Mouse (Mus musculus) liver, postnatal 0 days (tissue): ENCODE results near the gene Sfpq. TPM values are rescaled to one million over a fixed set of nuclear protein-coding genes. Genes with fewer than 3 reads are reported as not detected.
"Not testable (repeated sequence)": the region's sequence is repeated elsewhere in the genome, so short reads cannot be mapped to it uniquely, and the experiment has no call there.

ENCODE experiments used
- ATAC-seq: fragments of 200-750 bp; cut with Nextera tagmentation; 2 replicates; pipeline ENCODE4 v1.8.0; 2017; ENCODE audit warnings: mild to moderate bottlenecking, moderate library complexity
- DNase-seq: peaks from one replicate; pipeline ENCODE4 v3.0.0-alpha.2; 2016
- H3K27ac ChIP-seq: fragments of 300-500 bp; sonication (generic); 2 replicates; pipeline ENCODE4 v1.5.1; 2014; ENCODE audit warnings: antibody characterized with exemption, moderate library complexity, mild to moderate bottlenecking, low read depth
- H3K27me3 ChIP-seq: fragments of 300-500 bp; sonication (generic); 2 replicates; pipeline ENCODE4 v1.6.1; 2014; ENCODE audit warnings: low read length, control low read depth, mixed read lengths; ENCODE audit not compliant: insufficient read depth
- H3K36me3 ChIP-seq: fragments of 300-500 bp; sonication (generic); replicated peaks from 2 replicates; pipeline ENCODE4 v1.6.1; 2014; ENCODE audit warnings: mild to moderate bottlenecking, control low read depth, low read length, moderate library complexity, mixed read lengths; ENCODE audit not compliant: insufficient read depth
- H3K4me1 ChIP-seq: fragments of 300-500 bp; sonication (generic); 2 replicates; pipeline ENCODE4 v1.6.1; 2014; ENCODE audit warnings: antibody characterized with exemption, mild to moderate bottlenecking, control low read depth; ENCODE audit not compliant: insufficient read depth
- H3K4me2 ChIP-seq: fragments of 300-500 bp; sonication (generic); 2 replicates; pipeline ENCODE4 v1.6.1; 2014; ENCODE audit warnings: low read depth, mild to moderate bottlenecking, low read length, moderate library complexity, mixed read lengths
- H3K4me3 ChIP-seq: fragments of 300-500 bp; sonication (generic); 2 replicates; pipeline ENCODE4 v1.5.1; 2014; ENCODE audit warnings: low read depth, low read length
- H3K9ac ChIP-seq: fragments of 300-500 bp; sonication (generic); replicated peaks from 2 replicates; pipeline ENCODE4 v1.6.1; 2014; ENCODE audit warnings: mild to moderate bottlenecking, moderate library complexity
- H3K9me3 ChIP-seq: fragments of 300-500 bp; sonication (generic); 2 replicates; pipeline ENCODE4 v1.6.1; 2016; ENCODE audit warnings: mild to moderate bottlenecking, control low read depth, low read length, mixed read lengths
- CTCF ChIP-seq: sonication (generic); IDR thresholded peaks from 2 replicates; pipeline ENCODE4 v1.5.1; 2016; ENCODE audit warnings: antibody characterized with exemption, low read depth
- EP300 ChIP-seq: IDR thresholded peaks from 2 replicates; pipeline ENCODE4 v1.6.1; 2016; ENCODE audit warnings: antibody characterized with exemption, low read depth, mild to moderate bottlenecking
- WGBS: fragments of 180-500 bp; shearing (Covaris S2); extraction: QIAGEN DNeasy Blood & Tissue Kit; methylation state at CpG from one replicate; pipeline ENCODE4 v1.1.7; 2014; ENCODE audit not compliant: insufficient replicate concordance; 5-methylcytosine and 5-hydroxymethylcytosine counted together
- polyA plus RNA-seq: library from polyadenylated mRNA; unstranded; fragments of >200 nt; fragmentation: Nextera tagmentation; extraction: Ambion mirVana; gene quantifications from 2 replicates; pipeline ENCODE4 v1.2.1, GENCODE M21; 2015

Gene Sfpq
- 26.2 and 32.2 TPM in 2 replicates for polyA plus RNA-seq

DNA sequence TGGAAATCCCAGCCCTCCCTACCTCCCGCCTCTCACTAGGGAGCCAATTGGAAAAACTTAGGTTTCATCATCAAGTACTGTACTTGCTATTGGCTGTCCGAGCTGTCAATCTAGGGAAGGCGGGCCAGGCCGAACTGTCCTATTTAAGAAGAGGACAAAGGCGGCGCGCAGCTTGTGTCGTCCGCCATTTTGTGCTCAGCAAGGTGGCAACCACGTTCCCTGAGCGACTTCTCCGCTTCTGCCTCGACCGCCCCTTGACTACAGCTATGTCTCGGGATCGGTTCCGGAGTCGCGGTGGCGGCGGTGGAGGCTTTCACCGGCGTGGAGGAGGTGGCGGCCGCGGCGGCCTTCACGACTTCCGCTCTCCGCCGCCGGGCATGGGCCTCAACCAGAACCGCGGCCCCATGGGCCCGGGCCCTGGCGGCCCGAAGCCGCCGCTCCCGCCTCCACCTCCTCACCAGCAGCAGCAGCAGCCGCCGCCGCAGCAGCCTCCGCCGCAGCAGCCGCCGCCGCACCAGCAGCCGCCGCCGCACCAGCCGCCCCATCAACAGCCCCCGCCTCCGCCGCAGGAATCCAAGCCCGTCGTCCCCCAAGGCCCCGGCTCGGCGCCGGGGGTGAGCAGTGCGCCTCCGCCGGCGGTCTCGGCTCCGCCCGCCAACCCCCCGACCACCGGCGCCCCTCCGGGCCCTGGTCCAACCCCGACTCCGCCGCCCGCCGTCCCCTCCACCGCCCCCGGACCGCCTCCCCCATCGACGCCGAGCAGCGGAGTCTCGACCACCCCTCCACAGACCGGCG is at the start of gene Sfpq:
TSS of gene Sfpq (plus strand) at position 174 of the 795 bp plus-strand sequence.
- H3K4me2 ChIP-seq, result peak within 1 kb of the TSS; percentile 93
- WGBS, result 2% methylated on average over 45 of the region's 87 CpGs
- 0 out of 2 replicates have a peak, but pooled peaks have one; percentile 1 for TF ChIP-seq EP300
- no peak for TF ChIP-seq CTCF

DNA sequence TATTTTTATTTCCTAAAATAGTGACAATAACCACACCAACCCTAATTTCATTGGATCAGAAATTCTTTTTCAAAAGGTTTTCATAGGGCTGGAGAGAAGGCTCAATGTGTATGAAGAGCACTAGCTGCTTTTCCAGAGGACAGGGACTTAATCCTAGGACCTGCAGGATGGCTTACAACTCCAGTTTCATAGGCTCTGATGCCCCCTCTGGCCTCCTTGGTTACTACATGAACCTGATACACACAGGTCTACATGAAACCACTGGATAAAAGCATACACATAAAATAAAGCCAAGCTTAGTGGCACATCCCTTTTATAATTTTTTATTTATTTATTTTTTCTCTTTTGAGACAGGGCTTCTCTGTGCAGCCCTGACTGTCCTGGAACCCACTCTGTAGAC is 43.7 kb upstream of the Sfpq start:
- H3K36me3 ChIP-seq, result no peaks in the 10 kb centered on the region
- no peaks in the 10 kb centered on the region for H3K4me1 ChIP-seq
- TF ChIP-seq CTCF (peak; percentile 58), EP300 (no peak)
- no peaks in the 10 kb centered on the region for H3K9me3 ChIP-seq
- no peak overlapping the region for H3K9ac ChIP-seq
- H3K4me2 ChIP-seq, result no peak overlapping the region
- H3K4me3 ChIP-seq, result no peak overlapping the region
- H3K27me3 ChIP-seq, result no peaks in the 10 kb centered on the region
- ATAC-seq (no peak), DNase-seq (peak; percentile 59)
- no peak overlapping the region for H3K27ac ChIP-seq

More for the DNA sequence above, at the start of gene Sfpq:
- H3K36me3 ChIP-seq, result peaks cover 34% of the 10 kb centered on the region
- peak; percentile 98 for DNase-seq
- H3K4me1 ChIP-seq, result peaks cover 13% of the 10 kb centered on the region
- H3K9ac ChIP-seq, result peak within 1 kb of the TSS; percentile 99
- H3K9me3 ChIP-seq, result no peaks in the 10 kb centered on the region
- H3K27ac ChIP-seq, result peak within 1 kb of the TSS; percentile 98
- peak; percentile 93 for ATAC-seq
- H3K4me3 ChIP-seq, result peak within 1 kb of the TSS; percentile 97
- H3K27me3 ChIP-seq, result no peaks in the 10 kb centered on the region

DNA sequence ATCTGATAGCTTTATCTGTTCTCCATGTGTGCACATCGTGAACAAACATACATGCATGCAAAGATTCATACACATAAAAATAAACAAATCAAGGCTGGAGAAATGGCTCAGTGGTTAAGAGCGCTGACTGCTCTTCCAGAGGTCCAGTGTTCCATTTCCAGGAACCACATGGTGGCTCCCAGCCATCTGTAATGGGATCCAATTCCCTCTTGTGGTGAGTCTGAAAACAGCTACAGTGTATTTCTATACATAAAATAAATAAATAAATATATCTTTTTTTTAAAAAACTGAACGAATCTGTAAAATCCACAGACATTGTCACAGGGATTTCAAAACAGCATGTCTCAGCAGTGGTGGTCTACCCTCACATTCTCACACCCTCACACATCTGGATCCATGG is 42.4 kb upstream of the Sfpq start:
- Histone ChIP-seq H3K4me2 (no peak overlapping the region), H3K4me1 (no peaks in the 10 kb centered on the region), H3K4me3 (no peak overlapping the region), H3K36me3 (no peaks in the 10 kb centered on the region), H3K9me3 (no peaks in the 10 kb centered on the region), H3K27me3 (no peaks in the 10 kb centered on the region), H3K27ac (no peak overlapping the region), H3K9ac (no peak overlapping the region)
- TF ChIP-seq EP300 (no peak), CTCF (no peak)
- ATAC-seq, result no peak
- WGBS, result 78% methylated on average over 3 of the region's 3 CpGs
- DNase-seq, result no peak

DNA sequence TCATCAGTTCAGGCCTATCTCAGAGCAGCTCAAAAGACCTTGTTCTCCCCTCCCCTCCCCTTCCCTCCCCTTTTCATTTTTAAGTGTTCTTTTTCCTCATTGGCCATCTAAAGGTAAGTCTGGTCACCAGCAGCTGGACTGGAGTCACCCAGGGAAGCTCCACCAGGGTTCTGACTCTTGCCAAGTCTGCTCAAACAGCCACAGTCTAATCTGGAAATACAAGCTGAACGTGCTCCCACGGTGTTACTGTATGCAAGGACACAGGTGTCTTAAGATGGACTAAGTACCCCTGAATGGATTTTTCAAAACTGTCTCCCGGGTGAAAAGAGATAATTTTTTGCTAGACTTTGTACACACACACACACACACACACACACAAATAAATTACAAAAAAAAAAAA is 37.8 kb upstream of the Sfpq start:
- ATAC-seq, result no peak
- Histone ChIP-seq H3K27me3 (no peaks in the 10 kb centered on the region), H3K27ac (no peak overlapping the region), H3K9me3 (no peaks in the 10 kb centered on the region), H3K4me1 (no peaks in the 10 kb centered on the region), H3K9ac (no peak overlapping the region), H3K4me2 (no peak overlapping the region), H3K36me3 (no peaks in the 10 kb centered on the region), H3K4me3 (no peak overlapping the region)
- TF ChIP-seq CTCF, result no peak
- no peak for TF ChIP-seq EP300
- 59% methylated on average over 3 of the region's 3 CpGs for WGBS
- DNase-seq, result no peak

DNA sequence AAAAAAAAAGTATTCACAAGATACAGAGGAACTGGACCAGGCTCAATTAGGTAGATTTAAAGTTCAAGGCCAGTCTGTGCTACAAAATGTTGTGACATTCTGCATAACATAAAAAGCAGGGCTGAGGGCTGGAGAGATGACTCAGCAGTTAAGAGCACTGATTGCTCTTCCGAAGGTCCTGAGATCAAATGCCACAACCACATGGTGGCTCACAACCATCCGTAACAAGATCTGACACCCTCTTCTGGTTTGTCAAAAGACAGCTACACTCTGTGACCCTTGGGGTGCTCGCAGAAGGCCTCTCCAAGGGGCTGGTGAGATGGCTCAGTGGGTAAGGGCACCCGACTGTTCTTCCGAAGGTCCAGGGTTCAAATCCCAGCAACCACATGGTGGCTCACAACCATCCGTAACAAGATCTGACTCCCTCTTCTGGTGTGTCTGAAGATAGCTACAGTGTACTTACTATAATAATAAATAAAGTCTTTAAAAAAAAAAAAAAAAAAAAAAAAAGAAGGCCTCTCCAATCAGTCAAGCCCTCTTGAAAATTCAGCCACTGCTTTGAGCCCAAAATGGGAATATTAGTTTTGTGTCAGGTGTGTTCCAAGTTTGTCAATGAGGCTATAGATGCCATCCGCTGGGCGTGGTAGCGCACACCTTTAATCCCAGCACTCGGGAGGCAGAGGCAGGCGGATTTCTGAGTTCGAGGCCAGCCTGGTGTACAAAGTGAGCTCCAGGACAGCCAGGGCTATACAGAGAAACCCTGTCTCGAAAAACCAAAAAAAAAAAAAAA is 37.2 kb upstream of the Sfpq start:
- ATAC-seq, H3K9me3 ChIP-seq, H3K27ac ChIP-seq, H3K27me3 ChIP-seq, H3K4me3 ChIP-seq, DNase-seq, H3K9ac ChIP-seq, H3K36me3 ChIP-seq, H3K4me1 ChIP-seq, H3K4me2 ChIP-seq: not testable (repeated sequence)
- WGBS, result 83% methylated on average over 12 of the region's 13 CpGs

DNA sequence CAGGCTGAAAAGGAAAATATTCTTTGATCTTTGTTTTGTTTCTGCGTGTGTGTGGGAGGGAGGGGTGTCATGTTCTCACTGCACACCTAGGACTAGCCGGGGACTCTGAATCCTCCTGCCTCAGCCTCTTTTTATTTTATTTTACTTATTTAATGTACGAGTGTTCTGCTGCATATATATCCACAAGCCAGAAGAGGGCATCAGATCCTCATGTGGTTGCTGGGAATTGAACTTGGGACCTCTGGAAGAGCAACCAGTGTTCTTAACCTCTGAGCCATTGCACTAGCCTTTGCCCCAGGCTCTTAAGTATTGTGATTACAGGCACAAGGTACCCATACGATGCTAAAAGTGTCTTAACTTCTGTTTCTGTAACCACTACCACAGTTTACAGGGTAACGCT is 34.4 kb upstream of the Sfpq start:
- Histone ChIP-seq H3K4me1 (no peaks in the 10 kb centered on the region), H3K27me3 (no peaks in the 10 kb centered on the region), H3K4me2 (no peak overlapping the region), H3K36me3 (no peaks in the 10 kb centered on the region), H3K4me3 (no peak overlapping the region), H3K9ac (no peak overlapping the region), H3K27ac (no peak overlapping the region), H3K9me3 (no peaks in the 10 kb centered on the region)
- ATAC-seq (no peak), DNase-seq (no peak)
- WGBS, result 71% methylated on average over 5 of the region's 5 CpGs
- TF ChIP-seq EP300 (no peak), CTCF (peak; percentile 27; the same call in 1 of the 2 replicates)
